Mouse (Mus musculus): ENCODE measurements around the gene Ryr2.

DNA sequence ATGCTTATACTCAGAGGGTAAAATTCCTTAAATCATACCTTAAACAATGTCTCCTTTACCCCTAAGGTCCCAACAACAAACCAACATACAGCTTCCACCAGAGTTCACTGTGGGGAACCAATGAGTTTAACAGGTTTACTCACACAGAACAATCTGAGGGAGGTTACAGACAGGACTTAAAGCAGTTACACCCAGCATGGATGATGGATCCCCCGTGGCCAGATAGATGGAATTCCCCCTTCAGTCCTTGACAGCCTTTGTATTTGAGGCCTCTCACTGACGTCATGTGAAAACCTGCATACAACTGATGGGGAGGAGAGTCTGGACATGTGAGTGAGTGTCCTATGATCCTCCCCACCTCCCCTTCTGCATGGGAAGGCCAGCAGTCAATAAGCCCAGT lies 99.2 kb downstream of the Ryr2 start:
- TF ChIP-seq POLR2A (IDR thresholded peaks at IDR 0.05; ENCODE audit: extremely low read depth, insufficient read depth, low read length) (no peak), CTCF (IDR thresholded peaks at IDR 0.05; ENCODE audit: low read depth, low read length) (no peak)
